Mouse (Mus musculus) right cerebral cortex, postnatal 25 days (tissue): ENCODE data around the gene Prl3d3.
"Not testable (repeated sequence)": the region's sequence is repeated elsewhere in the genome, so short reads cannot be mapped to it uniquely, and the experiment has no call there.

Source experiments
- DNase-seq: peaks from one replicate; pipeline ENCODE4 v3.0.0; 2022

The Prl3d3 gene

GRCm38 (mm10) chr13:27156490-27156889 is at the start of gene Prl3d3:
Gene Prl3d3 (plus strand): TSS chr13:27156790.
- DNase-seq, result not testable (repeated sequence)

DNA sequence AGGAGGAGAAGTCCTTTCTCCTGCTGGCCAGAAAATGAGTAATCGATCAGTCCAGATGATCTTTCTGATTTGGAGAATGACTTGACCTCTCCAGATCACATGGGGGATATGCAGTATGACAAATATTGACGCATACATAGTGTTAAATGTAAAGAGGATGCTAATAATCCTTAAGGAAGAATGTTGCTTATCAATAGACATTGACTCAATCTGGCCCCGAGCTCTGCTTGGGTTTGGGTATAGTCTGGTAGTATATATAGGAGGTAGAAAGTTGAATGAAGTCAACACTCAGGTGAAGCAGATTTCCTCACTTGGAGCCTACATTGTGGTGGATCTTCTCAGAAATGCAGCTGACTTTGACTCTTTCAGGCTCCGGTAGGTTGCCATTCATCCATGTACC is 35.2 kb upstream of the Prl3d3 start, which contains the start of gene Prl3d2:
Prl3d2 (plus strand) TSS at position 301 of the 400 bp plus-strand sequence.
- not testable (repeated sequence) for DNase-seq

DNA sequence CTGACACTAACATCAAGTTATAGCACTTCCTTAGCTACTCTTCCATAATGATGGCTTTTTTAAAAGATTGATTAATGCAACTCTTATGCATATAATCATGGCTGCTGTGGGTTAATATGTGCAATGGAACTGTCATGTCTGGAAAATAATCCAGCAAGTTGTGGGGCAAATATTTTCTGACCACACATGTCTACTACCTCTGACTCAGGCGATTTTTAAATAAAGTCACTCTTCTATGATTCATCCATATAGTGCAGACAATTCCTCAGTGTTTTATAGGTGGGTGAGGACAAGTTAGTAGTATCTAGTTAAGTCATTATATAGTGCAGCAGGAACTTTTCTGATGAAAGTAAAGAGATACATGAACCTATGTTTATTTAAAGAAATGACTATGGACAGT is 8.3 kb upstream of the Prl3d3 start:
- DNase-seq, result no peak

- DNase-seq, result no peak
Measured at GRCm38 (mm10) chr13:27196359-27196758, 39.8 kb downstream of the Prl3d3 start, which contains the start of gene Prl3c1. Gene Prl3c1 (plus strand): TSS chr13:27196659.
